Mouse (Mus musculus) forebrain, embryonic 16.5 days (tissue): ENCODE results near the gene Efcab7. TPM values are rescaled to one million over a fixed set of nuclear protein-coding genes. Genes with fewer than 3 reads are reported as not detected.

Experiments
- ATAC-seq: fragments of 200-750 bp; cut with Nextera tagmentation; 2 replicates; pipeline ENCODE4 v1.8.0; 2017; ENCODE audit warnings: mild to moderate bottlenecking, moderate library complexity
- H3K27ac ChIP-seq: fragments of 300-500 bp; sonication (generic); 2 replicates; pipeline ENCODE4 v1.5.1; 2014; ENCODE audit warnings: low read length, control low read depth
- H3K27me3 ChIP-seq: fragments of 300-500 bp; sonication (generic); replicated peaks from 2 replicates; pipeline ENCODE4 v1.6.1; 2014; ENCODE audit warnings: low read length; ENCODE audit not compliant: control insufficient read depth, insufficient read depth
- H3K36me3 ChIP-seq: fragments of 300-500 bp; sonication (generic); 2 replicates; pipeline ENCODE4 v1.6.1; 2014; ENCODE audit not compliant: control insufficient read depth, insufficient read depth
- H3K4me1 ChIP-seq: fragments of 300-500 bp; sonication (generic); replicated peaks from 2 replicates; pipeline ENCODE4 v1.6.1; 2014; ENCODE audit warnings: low read length; ENCODE audit not compliant: control insufficient read depth, insufficient read depth
- H3K4me2 ChIP-seq: fragments of 300-500 bp; sonication (generic); 2 replicates; pipeline ENCODE4 v1.6.1; 2014; ENCODE audit warnings: mild to moderate bottlenecking, low read length, control low read depth
- H3K4me3 ChIP-seq: fragments of 300-500 bp; sonication (generic); replicated peaks from 2 replicates; pipeline ENCODE4 v1.5.1; 2014; ENCODE audit warnings: mild to moderate bottlenecking, low read length, control low read depth
- H3K9ac ChIP-seq: fragments of 300-500 bp; sonication (generic); replicated peaks from 2 replicates; pipeline ENCODE4 v1.6.1; 2014; ENCODE audit warnings: low read depth, low read length, control low read depth
- H3K9me3 ChIP-seq: fragments of 300-500 bp; sonication (generic); 2 replicates; pipeline ENCODE4 v1.6.1; 2016; ENCODE audit warnings: low read length; ENCODE audit not compliant: control insufficient read depth
- WGBS: fragments of 180-500 bp; shearing (Covaris S2); extraction: QIAGEN DNeasy Blood & Tissue Kit; methylation state at CpG from one replicate; pipeline ENCODE4 v1.1.7; 2014; 5-methylcytosine and 5-hydroxymethylcytosine counted together
- polyA plus RNA-seq: library from polyadenylated mRNA; unstranded; fragments of >200 nt; fragmentation: Nextera tagmentation; extraction: Ambion mirVana; gene quantifications from 2 replicates; pipeline ENCODE4 v1.2.1, GENCODE M21; 2015

Gene Efcab7
- polyA plus RNA-seq, 1 experiment from 2014 or later = 19.2 TPM

- Histone ChIP-seq H3K27me3 (no peaks in the 10 kb centered on the region), H3K4me3 (no peak overlapping the region), H3K4me2 (no peak overlapping the region), H3K9me3 (no peaks in the 10 kb centered on the region), H3K27ac (no peak overlapping the region), H3K36me3 (no peaks in the 10 kb centered on the region), H3K4me1 (peaks cover 13% of the 10 kb centered on the region), H3K9ac (no peak overlapping the region)
- 79% methylated on average over 6 of the region's 6 CpGs for WGBS
- ATAC-seq = no peak
Measured at GRCm38 (mm10) chr4:99928521-99928920, 99.5 kb downstream of the Efcab7 start.

GRCm38 (mm10) chr4:99929149-99929612 lies 100.2 kb downstream of the Efcab7 start, which contains the start of gene Pgm1:
TSS of gene Pgm1 (plus strand) at chr4:99929414.
- peak within 1 kb of the TSS; percentile 71 for H3K4me3 ChIP-seq
- WGBS = 4% methylated on average over 23 of the region's 23 CpGs
- peak; percentile 78 for ATAC-seq

GRCm38 (mm10) chr4:99929613-99930517 lies 100.9 kb downstream of the Efcab7 start, which contains the start of gene Itgb3bp:
TSS of gene Itgb3bp (minus strand) at chr4:99929813.
- peak; percentile 95 for ATAC-seq
- Histone ChIP-seq H3K9ac (peak within 1 kb of the TSS; percentile 84), H3K4me2 (peak within 1 kb of the TSS; percentile 86), H3K27me3 (no peaks in the 10 kb centered on the region), H3K36me3 (no peaks in the 10 kb centered on the region), H3K4me1 (peaks cover 13% of the 10 kb centered on the region), H3K27ac (peak within 1 kb of the TSS; percentile 56), H3K4me3 (peak within 1 kb of the TSS; percentile 71), H3K9me3 (no peaks in the 10 kb centered on the region)
- WGBS = under 1% methylated on average over 57 of the region's 57 CpGs

More at GRCm38 (mm10) chr4:99929149-99929612, 100.2 kb downstream of the Efcab7 start, which contains the start of gene Pgm1:
- Histone ChIP-seq H3K36me3 (no peaks in the 10 kb centered on the region), H3K9ac (peak within 1 kb of the TSS; percentile 84), H3K27me3 (no peaks in the 10 kb centered on the region), H3K9me3 (no peaks in the 10 kb centered on the region), H3K27ac (peak within 1 kb of the TSS; percentile 56), H3K4me1 (peaks cover 13% of the 10 kb centered on the region), H3K4me2 (peak within 1 kb of the TSS; percentile 86)

GRCm38 (mm10) chr4:99930518-99931239 lies 101.7 kb downstream of the Efcab7 start:
- Histone ChIP-seq H3K4me1 (peaks cover 13% of the 10 kb centered on the region), H3K9ac (no peak overlapping the region; the same call in 1 of the 2 replicates), H3K27ac (no peak overlapping the region), H3K36me3 (no peaks in the 10 kb centered on the region), H3K27me3 (no peaks in the 10 kb centered on the region), H3K4me3 (no peak overlapping the region; the same call in 1 of the 2 replicates), H3K4me2 (peak overlapping the region; percentile 86), H3K9me3 (no peaks in the 10 kb centered on the region)
- 49% methylated on average over 10 of the region's 10 CpGs for WGBS
- no peak for ATAC-seq

GRCm38 (mm10) chr4:99931240-99931580 lies 102.2 kb downstream of the Efcab7 start:
- ATAC-seq = no peak
- no peaks in the 10 kb centered on the region for H3K27me3 ChIP-seq
- 69% methylated on average over 11 of the region's 11 CpGs for WGBS
- H3K4me3 ChIP-seq = no peak overlapping the region
- no peaks in the 10 kb centered on the region for H3K9me3 ChIP-seq
- H3K9ac ChIP-seq = no peak overlapping the region
- H3K4me1 ChIP-seq = peaks cover 13% of the 10 kb centered on the region
- no peak overlapping the region for H3K4me2 ChIP-seq
- no peaks in the 10 kb centered on the region for H3K36me3 ChIP-seq
- H3K27ac ChIP-seq = no peak overlapping the region

- H3K4me1 ChIP-seq = peaks cover 13% of the 10 kb centered on the region
- no peak overlapping the region for H3K4me2 ChIP-seq
- no peak overlapping the region for H3K4me3 ChIP-seq
- no peak overlapping the region for H3K9ac ChIP-seq
- H3K36me3 ChIP-seq = no peaks in the 10 kb centered on the region
- ATAC-seq = no peak
- H3K27me3 ChIP-seq = no peaks in the 10 kb centered on the region
- 92% methylated on average over 4 of the region's 4 CpGs for WGBS
- no peaks in the 10 kb centered on the region for H3K9me3 ChIP-seq
- H3K27ac ChIP-seq = no peak overlapping the region
Measured at GRCm38 (mm10) chr4:99931807-99932206, 102.8 kb downstream of the Efcab7 start.

GRCm38 (mm10) chr4:99934859-99935258 lies 105.9 kb downstream of the Efcab7 start:
- peaks cover 9% of the 10 kb centered on the region for H3K4me1 ChIP-seq
- H3K27me3 ChIP-seq = no peaks in the 10 kb centered on the region
- no peak overlapping the region for H3K9ac ChIP-seq
- no peaks in the 10 kb centered on the region for H3K36me3 ChIP-seq
- H3K4me3 ChIP-seq = no peak overlapping the region
- H3K27ac ChIP-seq = no peak overlapping the region
- H3K4me2 ChIP-seq = no peak overlapping the region
- WGBS = 89% methylated on average over 7 of the region's 7 CpGs
- no peak for ATAC-seq
- no peaks in the 10 kb centered on the region for H3K9me3 ChIP-seq

GRCm38 (mm10) chr4:99936278-99936677 lies 107.3 kb downstream of the Efcab7 start:
- Histone ChIP-seq H3K27ac (no peak overlapping the region), H3K9me3 (no peaks in the 10 kb centered on the region), H3K4me1 (no peaks in the 10 kb centered on the region), H3K27me3 (no peaks in the 10 kb centered on the region), H3K9ac (no peak overlapping the region), H3K4me2 (no peak overlapping the region), H3K4me3 (no peak overlapping the region), H3K36me3 (no peaks in the 10 kb centered on the region)
- ATAC-seq = no peak
- 94% methylated on average over 5 of the region's 5 CpGs for WGBS
